Mouse (Mus musculus): ENCODE data around the gene Kdm2a. TPM values are rescaled to one million over a fixed set of nuclear protein-coding genes. Genes with fewer than 3 reads are reported as not detected.

Kdm2a gene
- 100 to 1,000 TPM in 1 of 2 experiments, 10 to 100 TPM in 1; 98.8 to 114 TPM for total RNA-seq (2023)

GRCm38 (mm10) chr19:4397798-4398629 is at the start of gene Kdm2a:
Gene Kdm2a (minus strand): TSS chr19:4398285.

GRCm38 (mm10) chr19:4439161-4439801 is 41.2 kb upstream of the Kdm2a start, which contains the start of gene Rhod:
Gene Rhod (minus strand): TSS chr19:4439432.

GRCm38 (mm10) chr19:4306190-4306577 is 91.9 kb downstream of the Kdm2a start, which contains the start of gene Grk2:
Gene Grk2 (minus strand): TSS chr19:4306222.

GRCm38 (mm10) chr19:4282898-4283553 is 115.1 kb downstream of the Kdm2a start, which contains the start of gene Ankrd13d:
Gene Ankrd13d (minus strand): TSS chr19:4283137.

GRCm38 (mm10) chr19:4268566-4269361 is 129.3 kb downstream of the Kdm2a start, which contains the start of gene Ssh3:
Gene Ssh3 (minus strand): TSS chr19:4269180.

Other genes starting within 250 kb of the Kdm2a start
- 100 to 1,000 TPM; 188 to 219 TPM for gene Coro1b, start 249.7 kb downstream of the Kdm2a start, total RNA-seq (2023)
- 10 to 100 TPM; 13.8 to 18.6 TPM for gene Ptprcap, start 244.7 kb downstream of the Kdm2a start, total RNA-seq (2023)
- gene Rps6kb2, start 234.9 kb downstream of the Kdm2a start, total RNA-seq (2023) = 10 to 100 TPM; 34.4 to 42.3 TPM
- gene Carns1, start 222.8 kb downstream of the Kdm2a start, total RNA-seq (2023) = 10 to 100 TPM; 34.4 to 34.6 TPM
- gene Tbc1d10c, start 207.0 kb downstream of the Kdm2a start, total RNA-seq (2023) = 100 to 1,000 TPM; 126 to 134 TPM
- gene Ppp1ca, start 206.2 kb downstream of the Kdm2a start, total RNA-seq (2023) = 100 to 1,000 TPM; 433 to 455 TPM
- 10 to 100 TPM; 28.4 to 29.8 TPM for gene Rad9a, start 196.6 kb downstream of the Kdm2a start, total RNA-seq (2023)
- 1 to 10 TPM; 2.5 to 4.2 TPM for gene Clcf1, start 184.0 kb downstream of the Kdm2a start, total RNA-seq (2023)
- gene AC109138.7, start 183.9 kb downstream of the Kdm2a start, total RNA-seq (2023) = not detected
- 10 to 100 TPM; 53.1 to 57.3 TPM for gene Pold4, start 166.4 kb downstream of the Kdm2a start, total RNA-seq (2023)
- 10 to 100 TPM; 28.7 to 35.5 TPM for gene Ssh3, start 129.1 kb downstream of the Kdm2a start, total RNA-seq (2023)
- gene Ankrd13d, start 115.1 kb downstream of the Kdm2a start, total RNA-seq (2023) = 10 to 100 TPM; 33.9 to 37.4 TPM
- gene Grk2, start 92.1 kb downstream of the Kdm2a start, total RNA-seq (2023) = 100 to 1,000 TPM; 428 to 445 TPM
- gene Rhod, start 41.1 kb upstream of the Kdm2a start, total RNA-seq (2023) = not detected
- under 1 TPM in 1 of 2 experiments, not detected in 1; 0.09 TPM for gene Syt12, start 79.2 kb upstream of the Kdm2a start, total RNA-seq (2023)
- gene 2010003K11Rik, start 100.3 kb upstream of the Kdm2a start, total RNA-seq (2023) = not detected
- 1 to 10 TPM; 3.2 to 3.6 TPM for gene Pcx, start 112.2 kb upstream of the Kdm2a start, total RNA-seq (2023)
- gene Lrfn4, start 217.4 kb upstream of the Kdm2a start, total RNA-seq (2023) = under 1 TPM; 0.49 to 0.88 TPM
- gene Rce1, start 227.4 kb upstream of the Kdm2a start, total RNA-seq (2023) = 10 to 100 TPM; 12.7 to 12.8 TPM

Data from neutrophil, adult 59 days (primary cell).